Mouse (Mus musculus) midbrain, embryonic 12.5 days (tissue): ENCODE data around the gene Cela3a. TPM values are rescaled to one million over a fixed set of nuclear protein-coding genes. Genes with fewer than 3 reads are reported as not detected.

Source experiments
- ATAC-seq: fragments of 200-750 bp; cut with Nextera tagmentation; 2 replicates; pipeline ENCODE4 v1.8.0; 2017; ENCODE audit warnings: low read depth, moderate TSS enrichment, moderate library complexity; ENCODE audit not compliant: low FRiP score
- H3K27ac ChIP-seq: fragments of 300-500 bp; sonication (generic); replicated peaks from 2 replicates; pipeline ENCODE4 v1.5.1; 2016; ENCODE audit warnings: mild to moderate bottlenecking
- H3K27me3 ChIP-seq: fragments of 300-500 bp; sonication (generic); 2 replicates; pipeline ENCODE4 v1.6.1; 2016; ENCODE audit warnings: mild to moderate bottlenecking
- H3K36me3 ChIP-seq: fragments of 300-500 bp; sonication (generic); 2 replicates; pipeline ENCODE4 v1.6.1; 2016
- H3K4me1 ChIP-seq: fragments of 300-500 bp; sonication (generic); 2 replicates; pipeline ENCODE4 v1.6.1; 2016
- H3K4me2 ChIP-seq: fragments of 300-500 bp; sonication (generic); replicated peaks from 2 replicates; pipeline ENCODE4 v1.6.1; 2016; ENCODE audit warnings: mild to moderate bottlenecking, moderate library complexity
- H3K4me3 ChIP-seq: fragments of 300-500 bp; sonication (generic); 2 replicates; pipeline ENCODE4 v1.5.1; 2016; ENCODE audit warnings: mild to moderate bottlenecking
- H3K9ac ChIP-seq: fragments of 300-500 bp; sonication (generic); replicated peaks from 2 replicates; pipeline ENCODE4 v1.6.1; 2016; ENCODE audit warnings: mild to moderate bottlenecking, moderate library complexity
- H3K9me3 ChIP-seq: fragments of 300-500 bp; sonication (generic); 2 replicates; pipeline ENCODE4 v1.6.1; 2016; ENCODE audit warnings: mild to moderate bottlenecking
- whole genome bisulfite sequencing: fragments of 180-500 bp; shearing (Covaris S2); methylation state at CpG from one replicate; pipeline ENCODE4 v1.1.7; 2016; 5-methylcytosine and 5-hydroxymethylcytosine counted together
- polyA plus RNA-seq: library from polyadenylated mRNA; unstranded; fragments of >200 nt; fragmentation: Nextera tagmentation; extraction: Ambion mirVana; gene quantifications from 2 replicates; pipeline ENCODE4 v1.2.1, GENCODE M21; 2016

Gene Cela3a
- not detected in 2 replicates for polyA plus RNA-seq

DNA sequence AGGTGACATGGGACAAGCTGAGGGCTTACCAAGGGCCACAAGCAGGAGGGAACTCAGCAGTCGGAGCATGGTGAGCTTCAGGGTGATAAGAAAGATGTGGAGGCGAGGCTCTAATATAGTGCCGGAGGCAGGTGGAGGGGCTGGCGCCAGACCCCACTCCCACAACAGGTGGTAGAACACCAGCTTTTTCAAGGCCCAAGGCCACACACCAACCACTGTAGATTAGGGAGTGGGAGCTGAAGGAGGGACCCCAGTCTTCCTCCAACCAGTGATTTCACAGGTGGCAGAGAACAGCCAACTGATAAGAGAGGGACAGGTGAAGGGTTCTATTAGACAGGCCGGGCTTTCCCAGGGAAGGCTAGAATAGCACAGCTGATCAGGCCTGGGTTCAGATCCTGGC lies at the start of gene Cela3a:
Cela3a (minus strand) TSS at position 101 of the 400 bp plus-strand sequence.
- 90% methylated on average over 5 of the region's 5 CpGs for WGBS
- Histone ChIP-seq H3K4me2 (no peak within 1 kb of the TSS), H3K9ac (no peak within 1 kb of the TSS), H3K4me3 (no peak within 1 kb of the TSS), H3K9me3 (no peaks in the 10 kb centered on the region), H3K27ac (no peak within 1 kb of the TSS), H3K4me1 (no peaks in the 10 kb centered on the region), H3K27me3 (peaks cover 3% of the 10 kb centered on the region; the same call in 1 of the 2 replicates), H3K36me3 (no peaks in the 10 kb centered on the region)
- ATAC-seq, result no peak

DNA sequence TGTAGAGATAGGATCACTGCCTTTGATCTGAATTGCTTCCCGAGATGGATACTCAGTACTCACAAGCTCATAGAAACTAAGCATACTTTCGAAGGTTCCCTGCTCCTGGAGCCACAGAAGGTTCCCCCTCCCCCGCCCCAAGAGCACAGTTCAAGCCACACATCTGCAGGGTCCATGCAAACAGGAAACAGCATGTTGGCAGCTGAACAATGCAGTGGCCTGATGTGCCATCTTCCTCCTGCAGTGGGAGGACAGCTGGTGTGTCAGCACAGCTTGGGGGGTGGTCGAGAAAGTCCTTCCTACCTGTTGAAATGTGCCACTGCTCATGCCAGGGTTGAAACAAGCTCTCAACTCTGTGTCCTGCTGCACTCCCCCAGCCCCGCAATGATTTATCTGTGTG lies 49.3 kb upstream of the Cela3a start:
- no peak overlapping the region for H3K4me2 ChIP-seq
- H3K4me1 ChIP-seq, result 0 out of 2 replicates have a peak, but pooled peaks cover 7% of the 10 kb centered on the region
- H3K36me3 ChIP-seq, result no peaks in the 10 kb centered on the region
- no peak for ATAC-seq
- H3K27ac ChIP-seq, result no peak overlapping the region
- H3K9me3 ChIP-seq, result no peaks in the 10 kb centered on the region
- H3K4me3 ChIP-seq, result no peak overlapping the region
- WGBS, result 80% methylated on average over 5 of the region's 5 CpGs
- H3K27me3 ChIP-seq, result no peaks in the 10 kb centered on the region
- no peak overlapping the region for H3K9ac ChIP-seq

DNA sequence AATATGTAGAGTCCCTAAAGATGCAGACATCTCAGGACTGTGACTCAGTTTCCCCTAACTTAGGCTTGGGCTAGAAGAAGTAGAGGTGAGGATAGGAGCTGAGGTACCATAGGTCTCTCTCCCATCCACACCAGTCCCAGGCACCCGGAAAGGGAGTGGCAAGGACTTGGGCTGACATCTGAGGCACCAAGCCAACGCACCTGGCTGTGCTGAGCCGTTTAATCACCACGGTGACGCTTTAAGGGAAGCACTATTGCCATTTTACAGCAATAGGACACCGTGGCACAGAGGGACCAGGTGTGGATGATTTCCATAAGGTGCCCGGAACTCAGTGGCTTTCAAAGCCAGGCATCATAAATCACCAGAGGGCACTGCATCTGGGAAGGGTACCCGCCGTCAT lies 48.7 kb upstream of the Cela3a start:
- Histone ChIP-seq H3K4me2 (no peak overlapping the region), H3K4me3 (no peak overlapping the region), H3K36me3 (no peaks in the 10 kb centered on the region), H3K27me3 (no peaks in the 10 kb centered on the region), H3K9ac (no peak overlapping the region), H3K27ac (no peak overlapping the region), H3K4me1 (0 out of 2 replicates have a peak, but pooled peaks cover 7% of the 10 kb centered on the region), H3K9me3 (no peaks in the 10 kb centered on the region)
- no peak for ATAC-seq
- 89% methylated on average over 9 of the region's 9 CpGs for WGBS

DNA sequence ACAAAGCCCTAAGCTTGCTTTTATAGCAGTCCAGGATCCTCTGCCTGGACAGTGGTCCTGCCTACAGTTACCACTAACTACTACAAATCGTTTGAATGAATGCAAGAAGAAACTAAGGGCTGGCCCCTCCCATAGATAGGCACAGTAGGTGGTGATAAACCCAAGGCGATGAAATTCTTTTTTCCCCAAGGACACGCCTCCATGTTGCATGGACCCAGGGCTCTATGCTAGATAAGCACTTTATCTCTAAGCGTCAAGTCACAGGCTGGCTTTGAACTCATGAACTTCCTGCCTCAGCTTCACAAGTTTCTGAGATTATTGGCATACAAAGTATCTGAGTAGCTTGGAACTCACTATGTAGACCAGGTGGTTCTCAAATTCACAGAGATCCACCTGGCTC lies 47.7 kb upstream of the Cela3a start:
- Histone ChIP-seq H3K36me3 (no peaks in the 10 kb centered on the region), H3K9ac (no peak overlapping the region), H3K27ac (no peak overlapping the region), H3K9me3 (no peaks in the 10 kb centered on the region), H3K27me3 (no peaks in the 10 kb centered on the region), H3K4me1 (0 out of 2 replicates have a peak, but pooled peaks cover 7% of the 10 kb centered on the region), H3K4me2 (no peak overlapping the region), H3K4me3 (no peak overlapping the region)
- no peak for ATAC-seq
- 83% methylated on average over 4 of the region's 4 CpGs for WGBS

- no peaks in the 10 kb centered on the region for H3K36me3 ChIP-seq
- H3K27ac ChIP-seq, result no peak overlapping the region
- WGBS, result 91% methylated on average over 12 of the region's 12 CpGs
- no peak for ATAC-seq
- no peaks in the 10 kb centered on the region for H3K9me3 ChIP-seq
- no peak overlapping the region for H3K4me2 ChIP-seq
- H3K4me1 ChIP-seq, result 0 out of 2 replicates have a peak, but pooled peaks cover 7% of the 10 kb centered on the region
- H3K9ac ChIP-seq, result no peak overlapping the region
- H3K4me3 ChIP-seq, result no peak overlapping the region
- no peaks in the 10 kb centered on the region for H3K27me3 ChIP-seq
These were observed 47.0 kb upstream of the Cela3a start for GRCm38 (mm10) chr4:137456581-137456980.

DNA sequence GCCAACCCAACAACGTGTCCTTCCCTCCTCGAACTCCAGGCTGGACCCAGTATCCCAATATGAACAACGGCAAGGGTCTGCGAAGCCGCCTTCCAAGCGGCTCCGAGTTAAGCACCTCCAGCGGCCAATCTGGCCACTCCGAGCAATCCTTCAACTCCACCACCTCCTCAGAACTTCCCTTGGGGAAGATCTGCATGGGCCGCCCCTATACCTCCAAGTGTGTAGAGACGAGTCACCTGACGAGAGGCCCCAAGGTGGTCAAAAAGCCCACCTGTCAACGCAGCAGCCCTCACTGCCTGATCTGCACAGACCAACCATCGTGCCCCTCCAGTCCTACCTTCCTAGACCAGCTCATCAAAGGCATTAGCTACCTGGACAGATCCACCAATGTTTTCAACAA lies 45.0 kb upstream of the Cela3a start:
- H3K4me3 ChIP-seq, result no peak overlapping the region
- no peak for ATAC-seq
- H3K9me3 ChIP-seq, result no peaks in the 10 kb centered on the region
- H3K9ac ChIP-seq, result no peak overlapping the region
- H3K4me2 ChIP-seq, result no peak overlapping the region
- H3K4me1 ChIP-seq, result no peaks in the 10 kb centered on the region
- no peaks in the 10 kb centered on the region for H3K36me3 ChIP-seq
- no peaks in the 10 kb centered on the region for H3K27me3 ChIP-seq
- no peak overlapping the region for H3K27ac ChIP-seq
- 90% methylated on average over 14 of the region's 14 CpGs for WGBS

DNA sequence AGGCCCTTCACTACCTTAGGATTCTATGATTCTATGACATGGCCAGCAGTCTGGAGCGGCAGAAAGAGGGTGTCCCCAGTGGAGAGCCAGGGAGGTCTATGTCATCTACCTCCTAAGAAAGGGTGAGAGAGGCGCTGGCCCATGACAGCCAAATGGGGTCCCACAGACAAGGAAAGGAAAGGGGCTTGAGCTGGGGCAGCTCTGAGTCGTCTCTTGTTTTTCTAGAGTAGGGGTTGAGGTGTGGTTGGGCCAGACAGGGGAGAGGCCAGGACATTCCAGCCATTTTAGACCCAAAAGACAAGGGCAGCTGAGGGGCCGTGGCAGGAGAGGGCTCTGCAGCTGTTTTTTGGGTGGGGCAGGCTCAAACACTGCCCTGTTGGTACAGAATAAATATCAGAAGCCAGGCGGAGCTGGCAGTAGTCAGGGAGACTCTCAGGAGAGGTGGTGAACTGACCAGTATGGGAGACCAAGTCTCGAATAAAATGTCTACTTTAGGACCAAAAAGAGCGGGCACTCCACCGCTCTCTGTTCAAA lies 43.7 kb upstream of the Cela3a start, which contains the start of gene 1700013G24Rik:
1700013G24Rik (plus strand) TSS at position 51 of the 534 bp plus-strand sequence.
- Histone ChIP-seq H3K27me3 (no peaks in the 10 kb centered on the region), H3K36me3 (no peaks in the 10 kb centered on the region), H3K4me3 (no peak within 1 kb of the TSS), H3K4me2 (no peak within 1 kb of the TSS), H3K9me3 (no peaks in the 10 kb centered on the region), H3K4me1 (peaks cover 2% of the 10 kb centered on the region; the same call in 1 of the 2 replicates), H3K27ac (no peak within 1 kb of the TSS), H3K9ac (no peak within 1 kb of the TSS)
- 77% methylated on average over 8 of the region's 8 CpGs for WGBS
- ATAC-seq, result no peak

DNA sequence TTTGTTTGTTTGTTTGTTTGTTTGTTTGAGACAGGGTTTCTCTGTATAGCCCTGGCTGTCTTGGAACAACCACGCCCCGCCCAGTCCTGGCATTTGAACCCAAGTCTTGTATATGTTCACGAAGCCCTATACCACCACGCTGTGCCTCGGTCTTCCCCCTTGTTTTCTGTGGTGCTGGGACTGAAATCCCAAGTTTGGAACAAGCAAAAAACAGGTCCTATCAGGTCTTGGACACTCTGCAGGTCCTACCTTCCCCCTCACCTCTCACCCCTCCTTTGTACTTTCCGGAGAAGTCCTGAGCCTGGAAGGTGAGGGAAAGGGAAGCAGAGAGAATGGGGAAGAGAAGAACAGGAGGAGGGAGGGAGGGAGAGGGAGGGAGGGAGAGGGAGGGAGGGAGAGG lies 42.6 kb upstream of the Cela3a start:
- Histone ChIP-seq H3K4me2 (no peak overlapping the region), H3K36me3 (no peaks in the 10 kb centered on the region), H3K4me3 (no peak overlapping the region), H3K9me3 (no peaks in the 10 kb centered on the region), H3K27me3 (no peaks in the 10 kb centered on the region), H3K9ac (no peak overlapping the region), H3K27ac (no peak overlapping the region), H3K4me1 (peaks cover 3% of the 10 kb centered on the region; the same call in 1 of the 2 replicates)
- 94% methylated on average over 6 of the region's 6 CpGs for WGBS
- ATAC-seq, result no peak

DNA sequence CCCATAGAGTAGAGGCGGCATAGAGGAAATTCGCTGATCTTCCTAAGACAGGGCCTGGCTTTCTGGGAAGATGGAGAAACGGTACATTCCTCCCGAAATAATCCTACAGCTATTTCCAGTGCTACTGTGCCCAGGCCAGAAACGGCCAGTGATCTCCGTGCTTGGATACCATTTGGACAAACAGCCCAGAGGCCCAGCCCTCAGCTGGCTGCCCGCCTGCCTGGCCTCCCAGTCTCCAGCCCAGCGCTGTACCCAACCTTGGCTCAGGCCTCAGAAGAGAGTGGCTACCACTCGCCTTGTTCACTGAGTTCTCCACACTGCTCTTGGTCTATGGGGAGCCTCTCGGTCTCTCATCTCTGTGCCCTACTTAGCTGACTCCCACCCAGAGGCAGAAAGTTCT lies 40.1 kb upstream of the Cela3a start:
- 84% methylated on average over 10 of the region's 10 CpGs for WGBS
- no peaks in the 10 kb centered on the region for H3K36me3 ChIP-seq
- no peak overlapping the region for H3K4me2 ChIP-seq
- no peak overlapping the region for H3K9ac ChIP-seq
- H3K27ac ChIP-seq, result no peak overlapping the region
- no peak overlapping the region for H3K4me3 ChIP-seq
- no peaks in the 10 kb centered on the region for H3K27me3 ChIP-seq
- no peak for ATAC-seq
- peaks cover 3% of the 10 kb centered on the region; the same call in 1 of the 2 replicates for H3K4me1 ChIP-seq
- H3K9me3 ChIP-seq, result no peaks in the 10 kb centered on the region

DNA sequence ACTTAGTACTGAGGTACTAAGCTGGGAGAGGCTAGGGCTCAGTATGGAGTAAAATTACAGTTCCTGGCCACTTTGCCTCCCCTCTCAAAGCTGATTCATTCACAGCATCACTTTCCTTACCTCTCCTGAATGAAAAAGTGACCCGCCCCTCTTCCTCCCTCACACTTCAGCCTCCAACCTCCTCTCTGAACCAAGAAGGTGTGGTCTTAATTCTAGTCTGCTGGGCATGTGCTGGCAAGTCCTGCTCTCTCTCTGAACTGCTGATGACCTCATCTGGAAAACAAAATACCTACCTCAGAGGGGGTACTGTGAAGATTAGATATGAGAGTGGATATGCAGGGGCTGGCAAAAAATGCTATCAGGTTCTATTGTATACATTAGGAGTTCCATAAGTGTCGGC lies 39.5 kb upstream of the Cela3a start:
- peaks cover 3% of the 10 kb centered on the region; the same call in 1 of the 2 replicates for H3K4me1 ChIP-seq
- 84% methylated on average over 2 of the region's 2 CpGs for WGBS
- no peak overlapping the region for H3K27ac ChIP-seq
- no peak overlapping the region for H3K4me2 ChIP-seq
- no peaks in the 10 kb centered on the region for H3K27me3 ChIP-seq
- no peaks in the 10 kb centered on the region for H3K36me3 ChIP-seq
- ATAC-seq, result no peak
- H3K9ac ChIP-seq, result no peak overlapping the region
- H3K4me3 ChIP-seq, result no peak overlapping the region
- H3K9me3 ChIP-seq, result no peaks in the 10 kb centered on the region

- Histone ChIP-seq H3K36me3 (no peaks in the 10 kb centered on the region), H3K9ac (no peak overlapping the region), H3K27ac (no peak overlapping the region), H3K4me1 (peaks cover 3% of the 10 kb centered on the region; the same call in 1 of the 2 replicates), H3K4me3 (no peak overlapping the region), H3K9me3 (no peaks in the 10 kb centered on the region), H3K27me3 (no peaks in the 10 kb centered on the region), H3K4me2 (no peak overlapping the region)
- ATAC-seq, result no peak
- 66% methylated on average over 2 of the region's 2 CpGs for WGBS
These were observed 39.0 kb upstream of the Cela3a start for GRCm38 (mm10) chr4:137448641-137449040.

- Histone ChIP-seq H3K4me3 (no peak overlapping the region), H3K36me3 (no peaks in the 10 kb centered on the region), H3K4me2 (no peak overlapping the region), H3K9me3 (no peaks in the 10 kb centered on the region), H3K27ac (no peak overlapping the region), H3K27me3 (no peaks in the 10 kb centered on the region), H3K9ac (no peak overlapping the region), H3K4me1 (peaks cover 3% of the 10 kb centered on the region; the same call in 1 of the 2 replicates)
- no peak for ATAC-seq
- WGBS, result 69% methylated on average over 6 of the region's 6 CpGs
These were observed 38.6 kb upstream of the Cela3a start for GRCm38 (mm10) chr4:137448197-137448596.
